Mouse (Mus musculus): ENCODE data around the gene Fam184b.

- TF ChIP-seq CTCF (IDR thresholded peaks at IDR 0.05; ENCODE audit: control insufficient read depth, insufficient read depth, insufficient read length) (no peak), CEBPB (IDR thresholded peaks at IDR 0.05; ENCODE audit: low read depth) (no peak), MYOD1 (IDR thresholded peaks at IDR 0.05; ENCODE audit: control insufficient read depth, insufficient read length, low read depth) (no peak)
Measured at GRCm38 (mm10) chr5:45689152-45689551, 49.7 kb upstream of the Fam184b start.

All from C2C12 (cell line).